Mouse (Mus musculus): ENCODE results near the gene St6galnac4. TPM values are rescaled to one million over a fixed set of nuclear protein-coding genes. Genes with fewer than 3 reads are reported as not detected.

St6galnac4 gene
- polyA plus RNA-seq, 1 experiment from 2014 or later, result 28.8 TPM

GRCm38 (mm10) chr2:32599409-32599808 is 12.5 kb downstream of the St6galnac4 start, which contains the start of gene St6galnac6:
Gene St6galnac6 (plus strand): TSS chr2:32599709.
- DNase-seq (ENCODE audit: low read depth, low spot score) (no peak), ATAC-seq (no peak)
- in situ Hi-C loops (cut with MboI; ENCODE audit: low pct_unique_long_range_greater_than_20kb), result no loop called here
- TF ChIP-seq CTCF (IDR thresholded peaks at IDR 0.05), result no peak
- ChIA-PET POLR2A (no interaction called here), CTCF (no interaction called here)
- no peaks in the 10 kb centered on the region for H3K27me3 ChIP-seq

GRCm38 (mm10) chr2:32601417-32602065 is 14.6 kb downstream of the St6galnac4 start:
- ATAC-seq, result no peak
- POLR2A ChIA-PET, result interaction anchor here (1.5 kb wide), 1 partner anchor 10 kb away, joined by 3 read pairs; no protein-coding TSS in a partner anchor
- no peak for DNase-seq (ENCODE audit: low read depth, low spot score)
- TF ChIP-seq CTCF (IDR thresholded peaks at IDR 0.05), result no peak
- in situ Hi-C loops (cut with MboI; ENCODE audit: low pct_unique_long_range_greater_than_20kb), result no loop called here
- H3K27me3 ChIP-seq, result no peaks in the 10 kb centered on the region
- CTCF ChIA-PET, result interaction anchor here (1.3 to 1.9 kb wide), 3 partner anchors 11 to 850 kb away, joined by 3 to 14 read pairs (median 7); no protein-coding TSS in a partner anchor

- ATAC-seq (no peak), DNase-seq (ENCODE audit: low read depth, low spot score) (no peak)
- ChIA-PET CTCF (interaction anchor here (0.6 to 1.9 kb wide), 3 partner anchors 8 to 19 kb away, joined by 3 to 14 read pairs (median 7); no protein-coding TSS in a partner anchor), POLR2A (no interaction called here)
- TF ChIP-seq CTCF (IDR thresholded peaks at IDR 0.05), result no peak
- in situ Hi-C loops (cut with MboI; ENCODE audit: low pct_unique_long_range_greater_than_20kb), result no loop called here
- H3K27me3 ChIP-seq, result no peaks in the 10 kb centered on the region
Observed at GRCm38 (mm10) chr2:32602600-32603054, 15.7 kb downstream of the St6galnac4 start.

GRCm38 (mm10) chr2:32604631-32605030 is 17.7 kb downstream of the St6galnac4 start:
- ChIA-PET POLR2A (no interaction called here), CTCF (no interaction called here)
- no peaks in the 10 kb centered on the region for H3K27me3 ChIP-seq
- no peak for TF ChIP-seq CTCF (IDR thresholded peaks at IDR 0.05)
- ATAC-seq (no peak), DNase-seq (ENCODE audit: low read depth, low spot score) (no peak)
- in situ Hi-C loops (cut with MboI; ENCODE audit: low pct_unique_long_range_greater_than_20kb), result no loop called here

GRCm38 (mm10) chr2:32606161-32607142 is 19.6 kb downstream of the St6galnac4 start:
- peak; percentile 74 for ATAC-seq
- in situ Hi-C loops (cut with MboI; ENCODE audit: low pct_unique_long_range_greater_than_20kb), result no loop called here
- DNase-seq (ENCODE audit: low read depth, low spot score), result no peak
- POLR2A ChIA-PET, result interaction anchor here (1.3 kb wide), 1 partner anchor 11 kb away, joined by 3 read pairs; no protein-coding TSS in a partner anchor
- TF ChIP-seq CTCF (IDR thresholded peaks at IDR 0.05), result no peak
- CTCF ChIA-PET, result interaction anchor here (1.2 to 1.8 kb wide), 2 partner anchors 13 to 23 kb away, joined by 3 to 4 read pairs; no protein-coding TSS in a partner anchor
- H3K27me3 ChIP-seq, result no peaks in the 10 kb centered on the region

- DNase-seq (ENCODE audit: low read depth, low spot score) (no peak), ATAC-seq (peak; percentile 22)
- ChIA-PET POLR2A (interaction anchor here (0.9 to 1.3 kb wide), 3 partner anchors 12 to 87 kb away, joined by 3 read pairs; no protein-coding TSS in a partner anchor), CTCF (interaction anchor here (1.0 to 1.8 kb wide), 4 partner anchors 14 to 25 kb away, joined by 3 to 5 read pairs (median 4); no protein-coding TSS in a partner anchor)
- TF ChIP-seq CTCF (IDR thresholded peaks at IDR 0.05), result no peak
- in situ Hi-C loops (cut with MboI; ENCODE audit: low pct_unique_long_range_greater_than_20kb), result no loop called here
- no peaks in the 10 kb centered on the region for H3K27me3 ChIP-seq
Observed at GRCm38 (mm10) chr2:32607262-32607947, 20.5 kb downstream of the St6galnac4 start.

GRCm38 (mm10) chr2:32608141-32608777 is 21.4 kb downstream of the St6galnac4 start:
- ChIA-PET POLR2A (interaction anchor here (0.9 to 1.3 kb wide), 3 partner anchors 13 to 86 kb away, joined by 3 read pairs; no protein-coding TSS in a partner anchor), CTCF (interaction anchor here (1.0 to 1.8 kb wide), 5 partner anchors 16 to 81 kb away, joined by 3 to 5 read pairs (median 4); no protein-coding TSS in a partner anchor)
- DNase-seq (ENCODE audit: low read depth, low spot score), result no peak
- in situ Hi-C loops (cut with MboI; ENCODE audit: low pct_unique_long_range_greater_than_20kb), result no loop called here
- no peaks in the 10 kb centered on the region for H3K27me3 ChIP-seq
- TF ChIP-seq CTCF (IDR thresholded peaks at IDR 0.05), result no peak
- peak; percentile 49 for ATAC-seq

- in situ Hi-C loops (cut with MboI; ENCODE audit: low pct_unique_long_range_greater_than_20kb), result no loop called here
- TF ChIP-seq CTCF (IDR thresholded peaks at IDR 0.05), result no peak
- CTCF ChIA-PET, result interaction anchor here (0.8 to 1.8 kb wide), 5 partner anchors 15 to 80 kb away, joined by 3 to 5 read pairs (median 4); no protein-coding TSS in a partner anchor
- DNase-seq (ENCODE audit: low read depth, low spot score) (no peak), ATAC-seq (peak; percentile 2)
- POLR2A ChIA-PET, result interaction anchor here (0.9 to 1.5 kb wide), 2 partner anchors 18 to 23 kb away, joined by 3 read pairs; no protein-coding TSS in a partner anchor
- no peaks in the 10 kb centered on the region for H3K27me3 ChIP-seq
Observed at GRCm38 (mm10) chr2:32608778-32609435, 22.0 kb downstream of the St6galnac4 start.
